Mouse (Mus musculus): ENCODE results near the gene Pnmt. TPM values are rescaled to one million over a fixed set of nuclear protein-coding genes. Genes with fewer than 3 reads are reported as not detected.

Gene Pnmt
- 0.19 TPM in 1 of 2 replicates, not detected in the other for polyA plus RNA-seq (2015; fragmentation: Nextera tagmentation; extraction: Ambion mirVana)

DNA sequence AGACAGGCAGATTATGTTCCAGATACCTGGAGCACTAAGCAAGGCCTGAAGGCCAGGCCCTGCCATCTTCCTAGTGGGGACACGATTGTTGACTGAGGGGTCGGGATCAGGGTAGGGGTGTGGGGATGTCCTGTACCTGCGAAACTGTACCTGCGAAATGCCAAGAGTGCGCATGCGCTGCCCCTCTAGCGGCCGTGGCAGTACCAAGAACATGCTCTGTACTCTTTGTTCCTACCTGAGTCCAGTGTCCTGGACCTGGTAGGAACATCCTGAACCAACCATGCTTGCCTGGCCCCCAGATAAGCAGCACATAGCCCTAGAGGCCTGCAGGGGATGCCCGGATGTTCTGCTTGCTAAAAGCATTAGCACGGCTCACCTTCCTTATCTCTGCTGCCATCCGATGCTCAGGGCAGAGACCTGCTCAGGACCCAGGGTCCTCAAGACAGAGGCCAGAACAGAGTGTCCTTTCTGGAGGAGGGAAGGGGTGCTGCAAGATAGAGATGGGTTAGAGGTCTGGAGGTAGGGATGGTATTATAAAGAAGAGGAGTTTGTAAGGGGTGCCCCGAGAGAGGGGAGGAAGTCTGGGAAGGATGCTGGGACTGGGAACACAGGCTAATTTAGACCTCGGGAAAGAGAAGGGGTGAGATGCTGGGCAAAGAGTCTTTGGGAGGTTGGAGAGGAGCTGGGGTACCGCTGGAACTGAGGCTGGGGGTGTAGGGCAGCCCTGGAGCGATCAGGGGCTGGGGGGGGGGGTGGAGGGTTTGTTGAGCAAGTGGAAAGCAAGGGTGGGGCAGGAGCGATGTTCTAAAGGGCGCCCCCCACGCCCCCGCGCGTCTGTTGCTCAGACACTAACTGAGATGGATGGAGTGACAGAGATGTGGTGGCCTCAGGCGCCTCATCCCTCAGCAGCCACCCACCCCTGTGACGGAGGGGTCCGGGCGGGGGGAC is at the start of gene Pnmt:
TSS of gene Pnmt (plus strand) at position 813 of the 948 bp plus-strand sequence.
- H3K4me1 ChIP-seq (replicated peaks), result no peaks in the 10 kb centered on the region; the same call in 1 of the 2 replicates
- H3K4me3 ChIP-seq (replicated peaks), result no peak within 1 kb of the TSS
- peaks cover 30% of the 10 kb centered on the region for H3K27me3 ChIP-seq (replicated peaks)
- no peak for ATAC-seq
- 47% methylated on average over 25 of the region's 25 CpGs for WGBS
- peak within 1 kb of the TSS; percentile 8; the same call in 1 of the 2 replicates for H3K9ac ChIP-seq
- no peaks in the 10 kb centered on the region for H3K9me3 ChIP-seq
- no peak within 1 kb of the TSS for H3K27ac ChIP-seq
- H3K4me2 ChIP-seq (replicated peaks), result peak within 1 kb of the TSS; percentile 19; the same call in 1 of the 2 replicates
- H3K36me3 ChIP-seq, result no peaks in the 10 kb centered on the region

DNA sequence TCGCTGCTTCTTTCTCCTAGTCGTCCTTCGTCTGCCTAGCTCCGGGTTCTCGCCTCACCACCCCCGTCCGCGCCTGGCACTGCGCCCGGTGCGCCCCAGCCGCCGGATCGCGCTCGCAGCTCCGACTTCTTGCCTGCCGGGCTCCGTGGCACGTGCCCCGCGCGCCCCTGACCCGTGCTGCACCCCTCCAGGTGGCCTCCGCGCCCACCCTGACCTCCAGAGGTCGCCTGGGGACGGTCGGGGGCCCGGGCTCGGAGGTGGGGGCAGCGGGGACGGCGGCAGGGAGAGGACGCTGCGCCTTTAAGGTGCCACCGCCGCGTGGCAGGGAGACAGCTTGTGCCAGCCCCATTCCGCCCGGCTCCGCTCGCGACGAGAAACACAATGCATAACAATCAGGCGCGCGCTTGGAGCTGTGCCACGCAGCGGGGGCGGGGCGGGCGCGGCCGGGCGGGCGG is 47.7 kb upstream of the Pnmt start:
- Histone ChIP-seq H3K27ac (no peak overlapping the region), H3K4me1 (replicated peaks) (peaks cover 37% of the 10 kb centered on the region), H3K36me3 (no peaks in the 10 kb centered on the region), H3K4me2 (replicated peaks) (peak overlapping the region; percentile 99), H3K27me3 (replicated peaks) (peaks cover 85% of the 10 kb centered on the region), H3K9ac (peak overlapping the region; percentile 51), H3K9me3 (no peaks in the 10 kb centered on the region), H3K4me3 (replicated peaks) (peak overlapping the region; percentile 52)
- WGBS, result under 1% methylated on average over 57 of the region's 57 CpGs
- no peak for ATAC-seq

DNA sequence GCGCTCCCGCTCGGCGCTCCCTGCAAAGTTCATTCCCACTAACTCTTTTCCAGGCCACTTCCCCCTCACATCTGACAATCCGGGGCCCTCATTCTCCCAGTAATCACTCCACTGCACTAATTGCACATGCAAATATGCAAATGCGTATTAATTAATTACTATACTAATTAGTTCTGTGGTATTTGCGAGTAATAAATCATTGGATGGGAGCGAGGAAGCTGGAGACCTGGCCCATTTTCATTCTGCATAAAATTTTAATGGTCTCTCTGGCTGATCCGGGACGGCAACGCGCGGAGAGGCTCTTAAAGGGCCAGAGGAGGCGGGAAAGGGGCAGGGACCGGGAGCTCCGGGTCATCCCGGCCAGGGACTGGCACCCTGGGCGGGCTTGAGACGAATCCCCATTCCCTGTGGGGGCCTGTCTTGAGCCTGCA is 47.2 kb upstream of the Pnmt start:
- Histone ChIP-seq H3K27me3 (replicated peaks) (peaks cover 81% of the 10 kb centered on the region), H3K9ac (peak overlapping the region; percentile 51), H3K27ac (no peak overlapping the region), H3K9me3 (no peaks in the 10 kb centered on the region), H3K4me1 (replicated peaks) (peaks cover 37% of the 10 kb centered on the region), H3K36me3 (no peaks in the 10 kb centered on the region), H3K4me3 (replicated peaks) (peak overlapping the region; percentile 52), H3K4me2 (replicated peaks) (peak overlapping the region; percentile 99)
- under 1% methylated on average over 19 of the region's 19 CpGs for WGBS
- ATAC-seq, result no peak

DNA sequence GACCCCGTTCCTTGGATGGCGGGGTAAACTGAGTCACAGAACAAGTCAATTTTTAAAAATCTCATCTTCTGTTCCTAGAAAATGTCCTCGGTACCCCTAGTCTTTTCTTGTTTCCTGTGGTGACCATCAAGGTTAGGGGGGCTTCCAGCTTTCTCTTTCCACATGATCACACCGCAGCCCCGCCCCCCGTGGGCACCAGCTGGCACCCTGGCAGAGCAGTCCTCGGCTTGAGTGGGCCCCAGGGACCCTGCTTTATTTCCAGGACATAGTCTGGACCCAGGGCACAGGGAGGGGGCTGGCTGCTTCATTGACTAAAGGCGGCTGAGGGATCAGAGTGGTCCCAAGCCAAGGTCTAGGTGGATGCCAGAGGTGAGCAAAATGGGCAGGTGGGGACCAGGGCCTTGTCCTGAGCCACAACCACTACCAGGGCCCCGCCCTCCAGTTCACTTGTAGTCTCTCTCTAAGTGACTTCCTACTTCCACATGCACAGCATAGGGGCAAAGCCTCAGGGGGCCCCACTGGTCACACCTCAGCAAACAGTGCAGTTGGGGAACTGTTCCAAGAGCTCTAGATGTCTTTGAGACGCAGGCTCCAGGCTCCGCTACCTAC is 46.5 kb upstream of the Pnmt start:
- H3K27me3 ChIP-seq (replicated peaks), result peaks cover 76% of the 10 kb centered on the region
- 13% methylated on average over 11 of the region's 11 CpGs for WGBS

DNA sequence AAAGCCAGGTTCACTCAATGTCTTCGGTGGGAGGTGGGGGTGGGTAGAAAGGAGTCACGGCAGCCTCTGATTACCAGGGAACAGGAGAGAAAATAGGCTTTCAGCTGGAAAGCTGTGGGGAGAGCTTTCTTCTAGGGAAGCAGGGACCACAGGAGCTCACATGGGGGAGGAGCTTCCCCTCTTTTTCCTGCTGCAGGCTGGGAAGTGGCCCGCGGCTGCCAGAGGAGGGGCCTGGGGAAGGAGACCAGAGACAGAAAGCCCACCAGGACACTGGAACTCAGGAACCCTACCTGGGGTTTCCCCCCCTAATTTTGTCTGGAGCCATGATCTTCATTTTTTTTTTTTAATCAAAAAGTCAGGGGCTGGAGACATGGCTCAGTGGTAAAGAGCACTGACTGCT is 45.7 kb upstream of the Pnmt start:
- H3K27me3 ChIP-seq (replicated peaks), result peaks cover 68% of the 10 kb centered on the region
- no peak overlapping the region for H3K4me3 ChIP-seq (replicated peaks)
- ATAC-seq, result no peak
- H3K36me3 ChIP-seq, result no peaks in the 10 kb centered on the region
- WGBS, result 14% methylated on average over 4 of the region's 4 CpGs
- H3K4me1 ChIP-seq (replicated peaks), result peaks cover 30% of the 10 kb centered on the region
- no peak overlapping the region for H3K4me2 ChIP-seq (replicated peaks)
- no peak overlapping the region for H3K27ac ChIP-seq
- H3K9ac ChIP-seq, result no peak overlapping the region
- H3K9me3 ChIP-seq, result no peaks in the 10 kb centered on the region

More for the DNA sequence above, 46.5 kb upstream of the Pnmt start:
- ATAC-seq, result no peak
- no peak overlapping the region for H3K9ac ChIP-seq
- no peak overlapping the region for H3K4me3 ChIP-seq (replicated peaks)
- H3K4me2 ChIP-seq (replicated peaks), result peak overlapping the region; percentile 99
- no peaks in the 10 kb centered on the region for H3K36me3 ChIP-seq
- H3K4me1 ChIP-seq (replicated peaks), result peaks cover 30% of the 10 kb centered on the region
- no peak overlapping the region for H3K27ac ChIP-seq
- no peaks in the 10 kb centered on the region for H3K9me3 ChIP-seq

DNA sequence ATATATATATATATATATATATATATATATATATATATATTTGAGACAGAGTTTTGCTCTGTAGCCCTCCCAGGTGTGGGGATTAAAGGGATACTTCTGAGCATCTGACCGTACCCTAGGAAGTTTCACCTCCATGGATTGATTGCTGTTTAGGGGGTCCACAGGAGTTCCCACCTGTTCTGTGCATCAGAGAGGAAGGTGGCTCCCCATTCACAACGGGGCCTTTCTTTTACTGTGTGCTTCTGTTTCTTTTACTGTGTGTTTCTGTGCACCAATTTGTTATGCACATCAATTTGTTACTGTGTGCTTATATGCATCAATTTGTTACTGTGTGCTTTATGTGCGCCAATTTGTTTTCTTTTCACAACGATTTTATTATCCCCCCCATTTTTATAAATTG is 45.1 kb upstream of the Pnmt start:
- Histone ChIP-seq H3K27ac (no peak overlapping the region), H3K36me3 (no peaks in the 10 kb centered on the region), H3K27me3 (replicated peaks) (peaks cover 66% of the 10 kb centered on the region), H3K9me3 (no peaks in the 10 kb centered on the region), H3K9ac (no peak overlapping the region), H3K4me3 (replicated peaks) (no peak overlapping the region), H3K4me2 (replicated peaks) (no peak overlapping the region), H3K4me1 (replicated peaks) (peaks cover 30% of the 10 kb centered on the region)
- ATAC-seq, result no peak
- 59% methylated on average over 4 of the region's 4 CpGs for WGBS

DNA sequence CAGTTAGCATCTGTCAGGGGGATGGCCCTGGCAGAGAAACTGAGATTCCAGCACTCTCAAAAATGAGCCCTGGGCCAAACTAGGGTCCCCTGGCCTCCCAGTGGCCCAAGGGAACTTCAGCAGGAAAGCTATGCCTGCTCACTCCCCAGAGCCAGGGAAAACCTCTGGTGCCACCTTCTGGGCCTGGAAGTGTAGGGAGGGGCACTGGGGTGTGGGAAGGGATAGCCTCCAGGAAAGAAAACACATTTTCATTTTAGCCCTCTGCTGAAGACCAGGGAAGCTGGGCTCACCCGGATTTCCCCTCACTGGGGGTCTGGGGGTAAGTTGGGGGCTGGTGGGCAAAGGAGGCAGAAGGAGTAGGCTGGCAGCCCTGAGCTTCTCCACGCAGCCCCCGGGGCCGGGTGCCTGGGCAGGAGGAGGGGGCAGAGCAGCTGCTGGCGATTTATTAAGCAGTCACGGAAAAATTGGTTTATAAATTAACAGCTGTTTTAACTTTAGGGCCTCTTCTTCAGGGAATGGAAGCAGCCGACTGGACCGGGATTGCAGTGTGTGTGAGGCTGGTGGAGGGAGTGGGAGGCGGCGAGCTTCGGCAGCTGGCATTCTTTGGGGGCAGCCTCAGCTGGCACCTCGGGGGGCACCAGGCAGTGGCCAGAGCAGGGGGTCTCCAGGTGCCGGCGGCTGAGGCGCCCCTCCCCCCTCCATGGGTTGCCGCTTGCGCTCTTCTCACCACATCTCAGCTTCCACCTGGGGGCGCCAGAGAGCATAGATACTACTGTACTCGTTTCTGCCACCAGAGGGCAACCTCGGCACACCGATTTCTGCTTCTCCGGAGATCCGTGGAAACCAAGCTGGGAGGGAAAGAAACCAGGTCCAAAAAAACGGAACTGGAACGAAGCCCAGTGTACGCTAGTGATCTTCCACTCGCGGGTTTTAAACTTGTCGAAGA is 44.0 kb upstream of the Pnmt start:
- peak overlapping the region; percentile 39 for H3K4me3 ChIP-seq (replicated peaks)
- peak overlapping the region; percentile 31; the same call in 1 of the 2 replicates for H3K9ac ChIP-seq
- ATAC-seq, result peak; percentile 68
- H3K9me3 ChIP-seq, result no peaks in the 10 kb centered on the region
- H3K4me1 ChIP-seq (replicated peaks), result peaks cover 30% of the 10 kb centered on the region
- no peaks in the 10 kb centered on the region for H3K36me3 ChIP-seq
- no peak overlapping the region for H3K27ac ChIP-seq
- H3K27me3 ChIP-seq (replicated peaks), result peaks cover 64% of the 10 kb centered on the region
- 2% methylated on average over 29 of the region's 29 CpGs for WGBS
- peak overlapping the region; percentile 81 for H3K4me2 ChIP-seq (replicated peaks)

DNA sequence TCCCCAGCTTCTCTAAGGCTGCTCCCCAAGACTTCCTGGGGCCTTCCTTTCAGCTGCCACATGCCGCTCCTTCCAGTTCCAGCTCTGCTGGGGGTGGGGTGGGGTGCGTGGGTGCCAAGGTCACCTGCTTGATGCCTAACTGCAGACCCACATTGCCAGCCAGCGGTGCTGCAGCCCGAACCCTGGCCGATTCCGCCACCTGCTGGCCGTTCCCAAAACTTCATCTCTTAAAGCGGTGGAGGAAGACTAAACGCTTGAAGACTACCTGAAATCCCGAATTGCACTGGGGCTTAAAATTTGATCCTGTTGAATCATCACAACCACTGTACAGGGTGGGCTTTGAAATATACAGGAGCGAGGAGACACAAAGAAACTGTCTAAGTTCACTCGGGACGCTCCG is 41.0 kb upstream of the Pnmt start:
- ATAC-seq, result no peak
- Histone ChIP-seq H3K4me3 (replicated peaks) (0 out of 2 replicates have a peak overlapping the region, but pooled peaks have one; percentile 16), H3K27me3 (replicated peaks) (peaks cover 64% of the 10 kb centered on the region), H3K4me1 (replicated peaks) (peaks cover 26% of the 10 kb centered on the region), H3K4me2 (replicated peaks) (peak overlapping the region; percentile 52), H3K9me3 (no peaks in the 10 kb centered on the region), H3K27ac (no peak overlapping the region), H3K9ac (no peak overlapping the region), H3K36me3 (no peaks in the 10 kb centered on the region)
- WGBS, result 3% methylated on average over 14 of the region's 14 CpGs

DNA sequence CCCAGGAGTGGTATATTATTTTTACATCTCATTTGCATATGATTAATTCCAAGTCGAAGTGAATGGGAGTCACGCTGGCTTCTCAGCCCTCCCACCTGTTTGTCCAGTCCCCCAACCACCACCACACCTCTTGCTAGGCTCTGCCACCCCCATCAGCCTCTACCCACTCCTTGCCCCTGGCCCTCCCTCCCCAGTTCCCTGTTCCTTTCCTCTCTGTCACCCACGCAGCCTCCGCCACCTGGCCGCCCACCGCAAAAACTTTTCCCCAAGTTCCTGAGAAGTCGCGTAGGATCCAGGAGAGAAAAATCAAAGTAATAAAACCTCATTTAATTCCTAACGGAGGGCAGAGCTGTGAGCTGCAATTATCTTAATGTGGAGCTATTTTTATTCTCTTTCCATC is 40.1 kb upstream of the Pnmt start:
- no peak overlapping the region for H3K4me3 ChIP-seq (replicated peaks)
- H3K4me1 ChIP-seq (replicated peaks), result peaks cover 33% of the 10 kb centered on the region
- no peak for ATAC-seq
- no peak overlapping the region for H3K9ac ChIP-seq
- H3K27ac ChIP-seq, result no peak overlapping the region
- H3K27me3 ChIP-seq (replicated peaks), result peaks cover 68% of the 10 kb centered on the region
- no peaks in the 10 kb centered on the region for H3K36me3 ChIP-seq
- no peaks in the 10 kb centered on the region for H3K9me3 ChIP-seq
- WGBS, result 13% methylated on average over 9 of the region's 9 CpGs
- H3K4me2 ChIP-seq (replicated peaks), result no peak overlapping the region

DNA sequence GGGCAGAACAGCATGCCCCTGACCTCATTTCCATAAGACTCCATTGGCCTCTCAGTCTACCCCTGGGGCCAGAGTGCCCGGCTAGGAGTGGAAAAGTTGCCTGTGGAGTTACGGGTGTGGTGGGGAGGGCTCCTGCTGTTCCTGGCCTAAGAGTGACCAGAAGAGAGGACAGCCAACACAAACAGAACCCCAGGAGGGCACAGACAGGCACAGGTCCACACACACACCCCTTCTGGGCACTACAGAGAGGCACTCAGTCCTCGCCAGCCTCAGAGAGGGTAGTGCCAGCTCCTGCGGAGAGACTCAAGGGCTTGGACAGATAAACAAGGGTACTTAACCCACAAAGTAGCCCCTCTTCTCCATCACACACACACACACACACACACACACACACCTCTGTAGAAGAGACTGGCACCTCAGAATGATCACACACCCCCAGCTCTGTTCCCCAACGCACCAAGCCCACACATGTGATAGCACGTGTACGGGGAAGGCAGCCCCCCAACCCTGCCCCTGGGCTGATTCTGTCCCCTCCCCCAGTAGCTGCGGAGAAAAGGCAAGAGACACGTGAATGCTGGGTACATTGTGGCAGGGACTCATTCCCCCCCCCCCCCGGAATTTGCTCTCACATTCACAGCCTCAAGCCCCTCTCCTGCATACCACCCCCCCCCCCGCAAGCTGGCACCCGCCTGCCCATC is 38.7 kb upstream of the Pnmt start:
- no peak for ATAC-seq
- H3K4me2 ChIP-seq (replicated peaks), result peak overlapping the region; percentile 89; the same call in 1 of the 2 replicates
- WGBS, result 9% methylated on average over 11 of the region's 12 CpGs
- H3K9ac ChIP-seq, result no peak overlapping the region
- H3K9me3 ChIP-seq, result no peaks in the 10 kb centered on the region
- H3K36me3 ChIP-seq, result no peaks in the 10 kb centered on the region
- no peak overlapping the region for H3K4me3 ChIP-seq (replicated peaks)
- H3K4me1 ChIP-seq (replicated peaks), result peaks cover 28% of the 10 kb centered on the region
- H3K27ac ChIP-seq, result no peak overlapping the region
- peaks cover 64% of the 10 kb centered on the region for H3K27me3 ChIP-seq (replicated peaks)

Measured in intestine, embryonic 15.5 days (tissue).